Mouse (Mus musculus): ENCODE results near the gene Suclg2. TPM values are rescaled to one million over a fixed set of nuclear protein-coding genes. Genes with fewer than 3 reads are reported as not detected.

Gene Suclg2
- polyA plus RNA-seq, 1 experiment from 2014 or later, result 76.4 TPM

DNA sequence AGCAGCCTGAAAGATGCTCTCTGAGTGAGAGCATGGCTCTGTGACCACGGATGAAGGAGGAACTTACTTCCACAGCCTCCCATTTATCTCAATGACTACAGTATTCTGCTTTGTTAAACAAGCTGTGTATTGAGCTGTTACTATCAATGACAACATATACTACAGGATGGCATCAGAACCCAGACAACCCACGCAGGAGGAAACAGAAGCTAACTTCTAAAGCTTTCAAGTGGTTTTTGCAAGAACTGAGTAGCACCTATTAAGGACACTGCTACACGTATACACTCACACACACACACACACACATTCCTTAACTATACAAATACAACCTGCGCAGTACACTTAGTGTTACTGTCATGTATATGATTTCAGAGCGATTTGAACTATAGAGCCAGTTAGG lies 202.9 kb downstream of the Suclg2 start:
- no peak overlapping the region for H3K27ac ChIP-seq
- 78% methylated on average over 5 of the region's 5 CpGs for WGBS
- H3K4me1 ChIP-seq, result peaks cover 14% of the 10 kb centered on the region
- H3K27me3 ChIP-seq (ENCODE audit: insufficient read depth, poor library complexity, severe bottlenecking), result no peaks in the 10 kb centered on the region
- no peak for DNase-seq (ENCODE audit: low spot score)
- no peaks in the 10 kb centered on the region for H3K9me3 ChIP-seq
- H3K36me3 ChIP-seq, result no peaks in the 10 kb centered on the region
- H3K4me3 ChIP-seq, result no peak overlapping the region

DNA sequence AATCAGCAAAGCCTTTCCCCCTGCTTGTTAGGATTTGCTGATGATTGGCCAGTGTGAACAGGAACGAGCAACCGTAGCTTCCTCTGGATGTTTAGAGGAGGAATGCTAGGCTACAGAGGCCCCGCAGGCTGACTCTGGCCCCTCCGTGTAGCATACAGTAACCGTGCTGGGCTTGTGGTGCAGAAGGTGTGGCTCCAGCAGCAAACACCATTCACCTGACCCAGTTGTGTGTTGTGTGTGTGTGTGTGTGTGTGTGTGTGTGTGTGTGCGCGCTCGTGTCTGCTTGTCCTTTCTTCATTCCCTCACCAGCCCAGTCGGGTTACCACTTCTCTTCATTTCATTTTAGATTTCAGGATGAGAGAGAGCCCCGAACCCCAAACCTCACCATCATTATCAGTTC lies 203.9 kb downstream of the Suclg2 start:
- WGBS, result 86% methylated on average over 10 of the region's 10 CpGs
- Histone ChIP-seq H3K27ac (no peak overlapping the region), H3K36me3 (no peaks in the 10 kb centered on the region), H3K4me1 (peaks cover 14% of the 10 kb centered on the region), H3K9me3 (no peaks in the 10 kb centered on the region), H3K4me3 (no peak overlapping the region), H3K27me3 (ENCODE audit: insufficient read depth, poor library complexity, severe bottlenecking) (no peaks in the 10 kb centered on the region)
- DNase-seq (ENCODE audit: low spot score), result no peak

DNA sequence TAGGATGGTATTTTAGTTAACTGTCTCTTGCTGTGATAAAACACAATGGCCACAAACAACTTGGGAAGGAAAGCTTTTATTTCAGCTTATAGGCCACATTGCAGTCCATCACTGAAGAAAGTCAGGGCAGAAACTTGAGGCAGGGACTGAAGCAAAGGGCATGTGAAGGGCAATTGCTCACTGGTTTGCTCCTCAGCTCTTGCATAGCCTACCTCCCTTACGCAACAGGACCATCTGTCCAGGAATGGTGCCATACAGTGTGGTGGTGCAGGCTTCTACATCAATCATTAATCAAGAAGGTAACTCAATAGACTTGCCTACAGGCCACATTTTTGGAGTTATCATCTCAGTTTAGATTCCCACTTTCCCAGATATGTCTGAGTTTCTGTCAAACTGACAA lies 206.9 kb downstream of the Suclg2 start:
- no peak overlapping the region for H3K4me3 ChIP-seq
- peaks cover 4% of the 10 kb centered on the region for H3K4me1 ChIP-seq
- WGBS, result 94% methylated on average over 1 of the region's 1 CpGs
- no peaks in the 10 kb centered on the region for H3K9me3 ChIP-seq
- H3K27me3 ChIP-seq (ENCODE audit: insufficient read depth, poor library complexity, severe bottlenecking), result no peaks in the 10 kb centered on the region
- no peak overlapping the region for H3K27ac ChIP-seq
- DNase-seq (ENCODE audit: low spot score), result no peak
- no peaks in the 10 kb centered on the region for H3K36me3 ChIP-seq

DNA sequence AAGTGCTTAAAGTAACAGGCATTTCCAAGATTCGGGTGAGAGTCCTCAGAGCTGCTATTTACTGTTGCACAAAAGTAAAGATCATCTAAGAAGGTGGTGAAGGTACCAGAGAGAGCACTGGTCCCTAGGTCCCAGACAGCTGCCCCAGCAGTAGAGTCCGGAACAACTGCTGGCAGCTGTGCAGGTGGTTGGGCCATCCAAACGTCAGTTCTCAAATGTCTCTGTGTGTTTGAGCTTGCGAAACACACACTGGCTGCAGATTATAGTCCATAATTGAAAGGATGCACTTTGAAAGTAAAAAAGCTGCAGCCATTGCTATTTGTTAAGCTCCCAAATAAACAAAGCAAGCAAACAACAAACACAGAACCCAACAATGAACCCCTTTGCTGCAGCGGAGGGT lies 217.8 kb downstream of the Suclg2 start:
- H3K27me3 ChIP-seq (ENCODE audit: insufficient read depth, poor library complexity, severe bottlenecking), result no peaks in the 10 kb centered on the region
- 82% methylated on average over 5 of the region's 5 CpGs for WGBS

GRCm38 (mm10) chr6:95499639-95500038 lies 219.0 kb downstream of the Suclg2 start:
- Histone ChIP-seq H3K27ac (no peak overlapping the region), H3K36me3 (no peaks in the 10 kb centered on the region), H3K4me1 (peaks cover 3% of the 10 kb centered on the region; the same call in 1 of the 2 replicates), H3K27me3 (ENCODE audit: insufficient read depth, poor library complexity, severe bottlenecking) (no peaks in the 10 kb centered on the region), H3K9me3 (no peaks in the 10 kb centered on the region), H3K4me3 (no peak overlapping the region)
- WGBS, result 69% methylated on average over 5 of the region's 5 CpGs
- no peak for DNase-seq (ENCODE audit: low spot score)

More for the DNA sequence above, 217.8 kb downstream of the Suclg2 start:
- Histone ChIP-seq H3K4me3 (no peak overlapping the region), H3K36me3 (no peaks in the 10 kb centered on the region), H3K27ac (no peak overlapping the region), H3K4me1 (peaks cover 3% of the 10 kb centered on the region; the same call in 1 of the 2 replicates), H3K9me3 (no peaks in the 10 kb centered on the region)
- no peak for DNase-seq (ENCODE audit: low spot score)

DNA sequence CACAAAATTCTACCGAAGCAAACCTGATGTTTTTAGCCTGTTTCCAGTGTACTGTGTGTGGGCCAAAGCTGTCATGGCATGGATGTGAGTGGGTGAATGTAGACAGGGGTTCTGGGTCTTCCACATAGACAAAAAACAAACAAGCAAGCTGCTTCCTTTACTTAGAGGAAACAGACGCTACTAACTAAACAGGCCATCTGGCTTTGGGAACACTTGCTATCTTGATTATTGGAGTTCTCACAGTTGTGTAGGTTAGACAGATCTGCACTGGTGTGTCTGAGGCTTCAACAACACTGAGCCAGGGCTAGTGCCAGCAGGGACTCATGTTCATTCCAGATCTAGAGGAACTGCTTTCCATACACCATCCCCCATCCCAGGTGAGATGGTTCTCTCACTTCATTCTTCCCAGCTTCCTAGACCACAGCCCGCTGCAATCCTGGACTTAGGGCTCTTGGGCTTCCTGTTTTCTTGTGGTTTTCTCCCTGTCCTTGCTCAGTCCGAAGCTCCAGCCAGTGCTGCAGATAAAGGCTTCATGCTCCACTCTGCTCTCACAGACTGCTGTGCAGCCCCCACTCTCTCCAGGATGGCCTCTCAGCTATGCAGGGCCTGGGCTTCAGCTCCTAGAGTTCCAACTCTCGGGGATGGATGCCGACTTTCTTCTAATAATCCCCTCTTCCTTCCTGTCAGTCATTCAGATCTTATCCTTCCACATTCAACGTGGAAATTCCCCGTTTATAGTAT lies 226.2 kb downstream of the Suclg2 start:
- H3K36me3 ChIP-seq, result no peaks in the 10 kb centered on the region
- H3K4me3 ChIP-seq, result no peak overlapping the region
- H3K4me1 ChIP-seq, result peaks cover 11% of the 10 kb centered on the region; the same call in 1 of the 2 replicates
- DNase-seq (ENCODE audit: low spot score), result no peak
- no peaks in the 10 kb centered on the region for H3K9me3 ChIP-seq
- WGBS, result 44% methylated on average over 8 of the region's 8 CpGs
- H3K27ac ChIP-seq, result 0 out of 2 replicates have a peak overlapping the region, but pooled peaks have one; percentile 23
- no peaks in the 10 kb centered on the region for H3K27me3 ChIP-seq (ENCODE audit: insufficient read depth, poor library complexity, severe bottlenecking)

- peaks cover 11% of the 10 kb centered on the region; the same call in 1 of the 2 replicates for H3K4me1 ChIP-seq
- H3K4me3 ChIP-seq, result no peak overlapping the region
- no peaks in the 10 kb centered on the region for H3K9me3 ChIP-seq
- 82% methylated on average over 2 of the region's 2 CpGs for WGBS
- H3K27me3 ChIP-seq (ENCODE audit: insufficient read depth, poor library complexity, severe bottlenecking), result no peaks in the 10 kb centered on the region
- H3K36me3 ChIP-seq, result no peaks in the 10 kb centered on the region
- DNase-seq (ENCODE audit: low spot score), result no peak
- H3K27ac ChIP-seq, result no peak overlapping the region
These were observed 227.6 kb downstream of the Suclg2 start for GRCm38 (mm10) chr6:95491043-95491442.

DNA sequence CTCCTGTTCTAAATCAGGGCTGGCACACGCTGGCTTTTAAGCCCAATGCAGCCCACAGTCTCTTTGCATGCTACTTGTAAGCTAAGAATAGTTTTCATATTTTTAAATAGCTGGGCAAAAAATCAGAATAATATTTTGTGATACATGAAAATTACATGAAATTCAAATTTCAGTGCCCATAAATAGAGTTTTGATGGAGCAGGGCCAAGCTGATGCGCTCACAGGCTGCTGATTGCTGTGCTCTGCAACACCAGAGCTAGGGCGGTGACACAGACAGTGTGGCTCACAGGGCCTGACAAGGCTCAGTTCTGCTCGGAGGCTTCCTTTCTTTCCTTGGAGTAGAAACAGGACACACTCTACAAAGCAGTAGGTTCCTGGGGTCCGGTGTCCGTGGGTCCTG lies 232.8 kb downstream of the Suclg2 start:
- no peak for DNase-seq (ENCODE audit: low spot score)
- no peaks in the 10 kb centered on the region for H3K36me3 ChIP-seq
- H3K27me3 ChIP-seq (ENCODE audit: insufficient read depth, poor library complexity, severe bottlenecking), result no peaks in the 10 kb centered on the region
- H3K4me1 ChIP-seq, result no peaks in the 10 kb centered on the region
- no peaks in the 10 kb centered on the region for H3K9me3 ChIP-seq
- H3K27ac ChIP-seq, result no peak overlapping the region
- 88% methylated on average over 6 of the region's 6 CpGs for WGBS
- H3K4me3 ChIP-seq, result no peak overlapping the region

GRCm38 (mm10) chr6:95484183-95484818 lies 234.3 kb downstream of the Suclg2 start:
- H3K27me3 ChIP-seq (ENCODE audit: insufficient read depth, poor library complexity, severe bottlenecking), result no peaks in the 10 kb centered on the region
- H3K4me3 ChIP-seq, result no peak overlapping the region
- H3K27ac ChIP-seq, result no peak overlapping the region
- 64% methylated on average over 7 of the region's 7 CpGs for WGBS
- H3K36me3 ChIP-seq, result peaks cover 6% of the 10 kb centered on the region
- no peaks in the 10 kb centered on the region for H3K9me3 ChIP-seq
- no peak for DNase-seq (ENCODE audit: low spot score)
- H3K4me1 ChIP-seq, result no peaks in the 10 kb centered on the region

GRCm38 (mm10) chr6:95483686-95484085 lies 234.9 kb downstream of the Suclg2 start:
- 87% methylated on average over 4 of the region's 4 CpGs for WGBS
- H3K4me1 ChIP-seq, result no peaks in the 10 kb centered on the region
- DNase-seq (ENCODE audit: low spot score), result no peak
- no peak overlapping the region for H3K4me3 ChIP-seq
- peaks cover 6% of the 10 kb centered on the region for H3K36me3 ChIP-seq
- no peaks in the 10 kb centered on the region for H3K27me3 ChIP-seq (ENCODE audit: insufficient read depth, poor library complexity, severe bottlenecking)
- no peaks in the 10 kb centered on the region for H3K9me3 ChIP-seq
- no peak overlapping the region for H3K27ac ChIP-seq

GRCm38 (mm10) chr6:95483127-95483526 lies 235.5 kb downstream of the Suclg2 start:
- Histone ChIP-seq H3K9me3 (no peaks in the 10 kb centered on the region), H3K4me1 (no peaks in the 10 kb centered on the region), H3K27ac (no peak overlapping the region), H3K36me3 (peaks cover 6% of the 10 kb centered on the region), H3K4me3 (no peak overlapping the region), H3K27me3 (ENCODE audit: insufficient read depth, poor library complexity, severe bottlenecking) (no peaks in the 10 kb centered on the region)
- DNase-seq (ENCODE audit: low spot score), result no peak
- 79% methylated on average over 6 of the region's 6 CpGs for WGBS

- Histone ChIP-seq H3K27me3 (ENCODE audit: insufficient read depth, poor library complexity, severe bottlenecking) (no peaks in the 10 kb centered on the region), H3K4me3 (no peak overlapping the region), H3K9me3 (no peaks in the 10 kb centered on the region), H3K36me3 (peaks cover 11% of the 10 kb centered on the region), H3K4me1 (no peaks in the 10 kb centered on the region), H3K27ac (no peak overlapping the region)
- WGBS, result 97% methylated on average over 6 of the region's 6 CpGs
- DNase-seq (ENCODE audit: low spot score), result peak; percentile 69
These were observed 238.8 kb downstream of the Suclg2 start for GRCm38 (mm10) chr6:95479801-95480200.

- Histone ChIP-seq H3K27ac (no peak overlapping the region), H3K27me3 (ENCODE audit: insufficient read depth, poor library complexity, severe bottlenecking) (no peaks in the 10 kb centered on the region), H3K4me3 (no peak overlapping the region), H3K36me3 (peaks cover 4% of the 10 kb centered on the region; the same call in 1 of the 2 replicates), H3K4me1 (no peaks in the 10 kb centered on the region), H3K9me3 (no peaks in the 10 kb centered on the region)
- no peak for DNase-seq (ENCODE audit: low spot score)
- WGBS, result 62% methylated on average over 7 of the region's 7 CpGs
These were observed 249.1 kb downstream of the Suclg2 start for GRCm38 (mm10) chr6:95469521-95469920.
